Mouse (Mus musculus) lung, embryonic 15.5 days (tissue): ENCODE data around the gene Bsn. TPM values are rescaled to one million over a fixed set of nuclear protein-coding genes. Genes with fewer than 3 reads are reported as not detected.

ENCODE experiments used
- ATAC-seq: fragments of 200-750 bp; cut with Nextera tagmentation; 2 replicates; pipeline ENCODE4 v1.8.0; 2017; ENCODE audit warnings: moderate number of reproducible peaks, borderline replicate concordance; ENCODE audit not compliant: low FRiP score, low TSS enrichment; ENCODE audit errors: extremely low read depth
- H3K27ac ChIP-seq: fragments of 300-500 bp; sonication (generic); 2 replicates; pipeline ENCODE4 v1.5.1; 2015; ENCODE audit warnings: moderate library complexity, mild to moderate bottlenecking, inconsistent platforms
- H3K27me3 ChIP-seq: fragments of 300-500 bp; sonication (generic); 2 replicates; pipeline ENCODE4 v1.6.1; 2015; ENCODE audit warnings: inconsistent platforms
- H3K36me3 ChIP-seq: fragments of 300-500 bp; sonication (generic); 2 replicates; pipeline ENCODE4 v1.6.1; 2015; ENCODE audit warnings: inconsistent platforms
- H3K4me1 ChIP-seq: fragments of 300-500 bp; sonication (generic); 2 replicates; pipeline ENCODE4 v1.6.1; 2015; ENCODE audit warnings: inconsistent platforms
- H3K4me2 ChIP-seq: fragments of 300-500 bp; sonication (generic); 2 replicates; pipeline ENCODE4 v1.6.1; 2015; ENCODE audit warnings: inconsistent platforms, mild to moderate bottlenecking, moderate library complexity
- H3K4me3 ChIP-seq: fragments of 300-500 bp; sonication (generic); 2 replicates; pipeline ENCODE4 v1.5.1; 2015; ENCODE audit warnings: mild to moderate bottlenecking, inconsistent platforms
- H3K9ac ChIP-seq: fragments of 300-500 bp; sonication (generic); 2 replicates; pipeline ENCODE4 v1.6.1; 2015; ENCODE audit warnings: inconsistent platforms
- H3K9me3 ChIP-seq: fragments of 300-500 bp; sonication (generic); 2 replicates; pipeline ENCODE4 v1.6.1; 2016; ENCODE audit warnings: inconsistent platforms
- WGBS: fragments of 180-500 bp; shearing (Covaris S2); methylation state at CpG from one replicate; pipeline ENCODE4 v1.1.7; 2015; 5-methylcytosine and 5-hydroxymethylcytosine counted together
- polyA plus RNA-seq: library from polyadenylated mRNA; unstranded; fragments of >200 nt; fragmentation: Nextera tagmentation; extraction: Ambion mirVana; gene quantifications from 2 replicates; pipeline ENCODE4 v1.2.1, GENCODE M21; 2015

Bsn gene
- polyA plus RNA-seq, 1 experiment from 2014 or later = 0.34 TPM

GRCm38 (mm10) chr9:108219766-108220379 lies 29.7 kb upstream of the Bsn start:
- Histone ChIP-seq H3K9me3 (no peaks in the 10 kb centered on the region), H3K4me3 (no peak overlapping the region), H3K36me3 (peaks cover 22% of the 10 kb centered on the region), H3K27me3 (no peaks in the 10 kb centered on the region), H3K4me2 (no peak overlapping the region), H3K9ac (no peak overlapping the region), H3K4me1 (no peaks in the 10 kb centered on the region), H3K27ac (no peak overlapping the region)
- WGBS = 82% methylated on average over 12 of the region's 12 CpGs
- ATAC-seq = no peak

DNA sequence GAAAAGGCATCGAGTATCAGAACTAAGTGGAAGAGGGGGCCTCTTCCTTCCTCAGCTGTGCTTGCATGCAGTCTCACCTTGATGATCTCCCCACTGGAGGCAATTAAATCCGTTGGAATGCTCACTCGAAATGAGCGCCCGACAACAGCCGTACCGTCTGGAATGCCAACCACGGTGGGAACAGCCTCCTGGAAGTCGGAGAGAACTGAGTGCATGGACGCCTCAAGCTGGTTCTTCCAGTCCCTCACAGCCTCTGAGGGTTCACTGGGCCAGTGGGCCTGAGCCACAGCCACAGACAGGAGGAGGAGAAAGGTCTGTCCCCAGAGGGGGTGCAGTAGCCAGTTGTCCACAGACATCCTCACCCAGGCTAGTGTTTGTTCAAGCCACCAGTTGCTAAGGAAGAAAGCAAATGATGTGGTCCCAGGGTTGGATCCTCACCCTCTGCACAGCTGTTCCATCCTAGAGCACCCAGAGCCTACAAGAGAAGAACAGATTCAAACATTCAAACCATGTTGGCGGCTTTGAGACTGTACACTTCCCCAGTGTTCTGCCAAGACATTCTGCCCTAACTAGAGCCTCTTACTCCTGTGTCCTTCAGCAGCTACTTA lies 27.9 kb upstream of the Bsn start:
- no peak overlapping the region for H3K27ac ChIP-seq

DNA sequence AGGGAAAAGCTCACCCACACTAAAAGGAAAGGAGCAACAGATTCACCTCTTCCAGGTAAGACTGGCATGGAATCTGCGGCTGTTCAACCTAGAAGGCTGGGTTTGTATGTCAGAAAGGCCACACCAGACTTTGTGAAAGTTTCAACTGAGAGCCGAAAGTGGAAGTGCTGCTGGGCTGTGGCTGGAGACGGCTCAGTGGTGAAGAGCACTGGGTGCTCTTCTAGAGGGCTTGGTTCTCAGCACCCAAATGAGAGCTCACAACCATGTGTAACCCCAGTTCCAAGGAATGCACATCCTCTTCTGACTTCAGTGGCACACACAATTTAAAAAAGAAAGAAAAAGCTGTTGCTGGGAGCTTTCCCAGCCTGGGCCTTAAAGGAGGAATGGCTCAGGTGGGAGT lies 27.2 kb upstream of the Bsn start:
- H3K36me3 ChIP-seq = peaks cover 25% of the 10 kb centered on the region
- no peak overlapping the region for H3K4me2 ChIP-seq
- no peak overlapping the region for H3K27ac ChIP-seq
- no peaks in the 10 kb centered on the region for H3K9me3 ChIP-seq
- no peak for ATAC-seq
- no peak overlapping the region for H3K9ac ChIP-seq
- no peaks in the 10 kb centered on the region for H3K27me3 ChIP-seq
- H3K4me3 ChIP-seq = no peak overlapping the region
- H3K4me1 ChIP-seq = peaks cover 3% of the 10 kb centered on the region; the same call in 1 of the 2 replicates
- WGBS = 90% methylated on average over 3 of the region's 3 CpGs

More for the DNA sequence above, 27.9 kb upstream of the Bsn start:
- Histone ChIP-seq H3K9ac (no peak overlapping the region), H3K4me1 (peaks cover 3% of the 10 kb centered on the region; the same call in 1 of the 2 replicates), H3K4me2 (no peak overlapping the region), H3K9me3 (no peaks in the 10 kb centered on the region), H3K27me3 (no peaks in the 10 kb centered on the region), H3K4me3 (no peak overlapping the region), H3K36me3 (peaks cover 25% of the 10 kb centered on the region)
- 70% methylated on average over 11 of the region's 11 CpGs for WGBS
- no peak for ATAC-seq

GRCm38 (mm10) chr9:108213105-108213504 lies 22.9 kb upstream of the Bsn start:
- H3K4me1 ChIP-seq = peaks cover 3% of the 10 kb centered on the region; the same call in 1 of the 2 replicates
- 0 out of 2 replicates have a peak, but pooled peaks have one; percentile 39 for ATAC-seq
- 37% methylated on average over 7 of the region's 7 CpGs for WGBS
- H3K36me3 ChIP-seq = peaks cover 42% of the 10 kb centered on the region
- no peaks in the 10 kb centered on the region for H3K9me3 ChIP-seq
- no peak overlapping the region for H3K4me3 ChIP-seq
- peak overlapping the region; percentile 54 for H3K27ac ChIP-seq
- no peaks in the 10 kb centered on the region for H3K27me3 ChIP-seq
- no peak overlapping the region for H3K4me2 ChIP-seq
- H3K9ac ChIP-seq = no peak overlapping the region

DNA sequence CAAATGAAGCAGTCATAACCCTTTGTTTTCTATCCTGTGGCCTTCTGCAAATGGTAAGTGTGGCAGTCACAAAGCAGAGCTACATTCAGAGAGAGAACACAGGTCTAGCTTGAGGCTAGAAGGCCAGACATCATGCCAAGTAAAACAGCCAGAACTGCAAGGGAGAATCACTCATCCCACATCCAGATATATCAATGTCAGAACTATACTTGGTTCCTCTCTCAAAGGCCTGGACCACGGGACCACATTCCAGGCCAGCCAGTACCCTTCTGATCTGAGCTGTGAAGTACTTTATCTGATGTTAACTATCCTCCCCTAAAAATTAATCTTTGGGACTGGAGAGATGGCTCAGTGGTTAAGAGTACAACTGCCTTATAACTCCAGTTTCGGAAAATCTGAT lies 22.2 kb upstream of the Bsn start:
- H3K4me2 ChIP-seq = no peak overlapping the region
- H3K36me3 ChIP-seq = peaks cover 43% of the 10 kb centered on the region
- H3K4me1 ChIP-seq = peaks cover 3% of the 10 kb centered on the region; the same call in 1 of the 2 replicates
- H3K27ac ChIP-seq = no peak overlapping the region
- H3K27me3 ChIP-seq = no peaks in the 10 kb centered on the region
- H3K4me3 ChIP-seq = no peak overlapping the region
- no peak for ATAC-seq
- no peaks in the 10 kb centered on the region for H3K9me3 ChIP-seq
- H3K9ac ChIP-seq = no peak overlapping the region
- 82% methylated on average over 2 of the region's 2 CpGs for WGBS

DNA sequence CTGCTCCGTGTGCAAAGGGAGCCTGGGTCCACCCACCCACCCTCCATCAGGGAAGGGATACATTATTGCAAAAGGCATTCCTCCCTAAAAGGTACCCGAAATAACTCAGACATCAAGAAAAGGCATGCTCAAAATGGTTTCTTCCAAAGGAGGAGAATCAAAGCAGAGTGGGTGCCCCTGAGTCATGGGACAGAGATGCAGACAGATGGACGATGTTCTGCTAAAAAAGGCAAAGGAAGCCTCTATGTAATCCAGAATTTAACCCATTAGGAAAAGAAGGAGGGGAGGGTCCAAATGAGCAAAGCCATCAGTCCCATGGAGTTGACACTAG lies 15.4 kb upstream of the Bsn start:
- Histone ChIP-seq H3K9ac (no peak overlapping the region), H3K9me3 (no peaks in the 10 kb centered on the region), H3K4me3 (no peak overlapping the region), H3K4me1 (peaks cover 5% of the 10 kb centered on the region), H3K36me3 (peaks cover 40% of the 10 kb centered on the region), H3K27me3 (no peaks in the 10 kb centered on the region), H3K27ac (no peak overlapping the region), H3K4me2 (no peak overlapping the region)
- ATAC-seq = no peak
- WGBS = 73% methylated on average over 3 of the region's 3 CpGs

GRCm38 (mm10) chr9:108204884-108205570 lies 14.8 kb upstream of the Bsn start:
- 82% methylated on average over 8 of the region's 8 CpGs for WGBS
- no peak overlapping the region for H3K4me3 ChIP-seq
- H3K36me3 ChIP-seq = peaks cover 40% of the 10 kb centered on the region
- ATAC-seq = no peak
- no peak overlapping the region for H3K9ac ChIP-seq
- H3K27me3 ChIP-seq = no peaks in the 10 kb centered on the region
- no peaks in the 10 kb centered on the region for H3K9me3 ChIP-seq
- H3K4me2 ChIP-seq = no peak overlapping the region
- no peak overlapping the region for H3K27ac ChIP-seq
- H3K4me1 ChIP-seq = peaks cover 9% of the 10 kb centered on the region

DNA sequence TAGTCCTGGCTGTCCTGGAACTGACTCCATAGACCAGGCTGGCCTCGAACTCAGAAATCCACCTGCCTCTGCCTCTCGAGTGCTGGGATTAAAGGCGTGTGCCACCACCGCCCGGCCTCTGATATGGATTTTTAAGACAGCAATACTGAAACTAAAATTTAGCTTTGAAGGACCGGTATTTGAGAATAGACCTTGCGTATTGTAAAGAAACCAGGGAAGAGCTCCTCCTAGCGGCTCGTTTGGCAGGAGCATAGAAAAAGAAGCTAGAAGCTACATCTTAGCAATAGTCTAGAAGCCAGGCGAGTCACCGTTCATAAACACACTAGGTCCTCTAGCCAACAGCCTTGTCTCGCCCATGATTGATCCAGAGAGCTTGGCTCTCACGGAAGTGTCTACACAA lies 12.8 kb upstream of the Bsn start:
- H3K4me3 ChIP-seq = no peak overlapping the region
- H3K9ac ChIP-seq = no peak overlapping the region
- no peak for ATAC-seq
- H3K27ac ChIP-seq = no peak overlapping the region
- peak overlapping the region; percentile 17; the same call in 1 of the 2 replicates for H3K4me2 ChIP-seq
- WGBS = 20% methylated on average over 13 of the region's 13 CpGs
- peaks cover 22% of the 10 kb centered on the region for H3K36me3 ChIP-seq
- no peaks in the 10 kb centered on the region for H3K27me3 ChIP-seq
- H3K9me3 ChIP-seq = no peaks in the 10 kb centered on the region
- H3K4me1 ChIP-seq = peaks cover 9% of the 10 kb centered on the region

DNA sequence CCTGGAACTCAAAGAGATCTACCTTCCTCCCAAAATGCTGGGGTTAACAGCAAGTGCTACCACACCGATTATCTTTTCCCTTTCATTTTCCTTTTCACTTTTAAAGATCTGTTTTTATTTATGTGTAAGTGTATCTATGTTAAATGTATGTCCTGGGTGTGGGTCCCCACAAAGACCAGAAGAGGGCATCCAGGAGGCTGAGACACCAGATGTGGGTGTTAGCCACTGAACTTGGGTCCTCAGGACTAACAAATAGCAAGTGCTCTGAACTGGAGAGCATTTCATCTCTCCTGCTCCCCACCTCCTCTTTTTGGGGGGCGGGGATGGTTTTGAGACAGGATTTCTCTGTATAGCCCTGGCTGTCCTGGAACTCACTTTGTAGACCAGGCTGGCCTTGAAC lies 12.0 kb upstream of the Bsn start:
- no peaks in the 10 kb centered on the region for H3K9me3 ChIP-seq
- H3K4me3 ChIP-seq = no peak overlapping the region
- 96% methylated on average over 2 of the region's 2 CpGs for WGBS
- no peak overlapping the region for H3K9ac ChIP-seq
- H3K27me3 ChIP-seq = no peaks in the 10 kb centered on the region
- H3K36me3 ChIP-seq = peaks cover 14% of the 10 kb centered on the region
- H3K4me1 ChIP-seq = peaks cover 11% of the 10 kb centered on the region
- H3K27ac ChIP-seq = no peak overlapping the region
- no peak for ATAC-seq
- H3K4me2 ChIP-seq = no peak overlapping the region

DNA sequence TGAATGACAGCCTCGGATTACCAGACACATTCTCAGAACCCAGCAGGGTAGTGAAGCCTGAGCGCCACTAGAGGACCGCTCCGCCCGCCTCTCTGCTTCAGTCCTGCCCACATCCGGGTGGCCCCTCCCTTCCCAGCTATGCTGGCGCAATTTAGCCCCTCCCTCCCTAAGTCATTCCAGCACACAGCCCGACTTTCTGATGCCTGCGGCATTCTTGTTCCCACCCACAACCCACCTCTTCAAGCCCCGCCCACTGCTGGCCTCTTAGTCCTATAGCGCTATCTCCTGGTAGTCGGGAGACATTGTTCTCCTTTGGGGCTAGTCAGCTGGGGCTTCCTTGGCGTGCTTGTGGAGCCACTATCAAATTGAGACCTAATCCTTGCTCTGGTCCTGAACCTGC lies 11.0 kb upstream of the Bsn start:
- 1% methylated on average over 13 of the region's 13 CpGs for WGBS
- peaks cover 7% of the 10 kb centered on the region for H3K36me3 ChIP-seq
- H3K4me1 ChIP-seq = peaks cover 16% of the 10 kb centered on the region
- H3K4me3 ChIP-seq = peak overlapping the region; percentile 22
- peak overlapping the region; percentile 53 for H3K4me2 ChIP-seq
- ATAC-seq = peak; percentile 96
- peak overlapping the region; percentile 25 for H3K9ac ChIP-seq
- no peaks in the 10 kb centered on the region for H3K9me3 ChIP-seq
- no peaks in the 10 kb centered on the region for H3K27me3 ChIP-seq
- H3K27ac ChIP-seq = no peak overlapping the region

- ATAC-seq = no peak
- WGBS = 50% methylated on average over 4 of the region's 4 CpGs
- H3K27ac ChIP-seq = no peak overlapping the region
- H3K9ac ChIP-seq = no peak overlapping the region
- no peaks in the 10 kb centered on the region for H3K27me3 ChIP-seq
- H3K4me3 ChIP-seq = no peak overlapping the region
- H3K4me1 ChIP-seq = peaks cover 16% of the 10 kb centered on the region
- H3K36me3 ChIP-seq = no peaks in the 10 kb centered on the region
- H3K4me2 ChIP-seq = no peak overlapping the region
- H3K9me3 ChIP-seq = no peaks in the 10 kb centered on the region
Measured at GRCm38 (mm10) chr9:108198621-108199020, 8.4 kb upstream of the Bsn start.

DNA sequence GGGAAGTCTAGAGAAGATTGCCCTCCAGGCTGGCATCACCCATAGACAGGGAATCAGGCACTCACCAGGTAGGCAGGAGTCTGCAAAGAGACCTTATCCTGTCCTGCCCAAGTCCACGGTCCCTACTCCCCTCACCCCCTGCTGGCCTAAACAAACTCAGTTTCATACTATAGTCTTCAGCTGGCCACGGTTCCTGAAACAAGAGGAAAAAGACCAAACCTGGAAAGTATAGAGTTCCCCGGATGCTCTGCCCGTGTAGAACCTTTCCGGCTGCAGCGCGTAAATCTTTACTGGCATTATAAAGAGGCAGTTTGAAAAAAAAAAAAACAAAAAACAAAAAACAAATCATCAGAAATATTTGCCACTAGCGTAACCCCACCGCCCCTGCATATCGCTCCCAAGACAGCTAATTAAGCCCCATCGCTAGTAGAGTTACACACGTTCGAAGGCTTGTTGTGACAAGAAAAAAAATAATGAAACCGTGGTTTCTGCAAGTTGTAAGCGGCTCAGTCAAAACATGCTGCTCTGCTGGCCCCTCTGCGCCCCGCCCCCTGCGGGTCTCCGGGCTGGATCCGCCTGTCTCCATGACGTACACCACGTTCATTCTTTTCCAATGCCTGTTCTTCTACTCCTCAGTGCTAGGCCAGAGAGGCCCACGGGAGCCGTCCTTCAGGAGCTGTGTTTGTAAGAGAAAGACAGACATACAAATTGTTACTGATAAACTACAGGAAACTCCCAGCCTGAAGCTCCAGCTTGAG lies 6.9 kb upstream of the Bsn start:
- WGBS = 29% methylated on average over 24 of the region's 24 CpGs
- Histone ChIP-seq H3K9me3 (no peaks in the 10 kb centered on the region), H3K4me3 (no peak overlapping the region)

More for the DNA sequence above, 6.9 kb upstream of the Bsn start:
- ATAC-seq = no peak
- no peak overlapping the region for H3K9ac ChIP-seq
- peaks cover 16% of the 10 kb centered on the region for H3K4me1 ChIP-seq
- peak overlapping the region; percentile 41 for H3K4me2 ChIP-seq
- no peaks in the 10 kb centered on the region for H3K27me3 ChIP-seq
- H3K27ac ChIP-seq = no peak overlapping the region
- no peaks in the 10 kb centered on the region for H3K36me3 ChIP-seq
